Mouse (Mus musculus) heart, adult 18-20 months (tissue): ENCODE data around the gene 4933406M09Rik. TPM values are rescaled to one million over a fixed set of nuclear protein-coding genes. Genes with fewer than 3 reads are reported as not detected.

Source experiments
- DNase-seq, 2 experiments: peaks; one replicate each; pipeline ENCODE4 v3.0.0; 2021 to 2022; ENCODE audit warnings: mixed read lengths in 1 of 2
- total RNA-seq, 2 experiments: library from RNA; stranded (reverse); gene quantifications; 2 replicates each; pipeline ENCODE4 v1.2.3; 2021

Gene 4933406M09Rik
- total RNA-seq, 2 experiments from 2014 or later = not detected

GRCm38 (mm10) chr1:134433473-134433872 is 47.7 kb downstream of the 4933406M09Rik start:
- no peak for DNase-seq

GRCm38 (mm10) chr1:134435414-134435813 is 49.7 kb downstream of the 4933406M09Rik start:
- DNase-seq = no peak

- no peak for DNase-seq
These were observed 54.7 kb downstream of the 4933406M09Rik start for GRCm38 (mm10) chr1:134440437-134440836.

Other genes starting within 250 kb of the 4933406M09Rik start
- gene Chil1, start 203.8 kb upstream of the 4933406M09Rik start, total RNA-seq = 1 to 10 TPM in 1 of 2 experiments, under 1 TPM in 1; 0.42 to 1.0 TPM
- gene Mybph, start 192.5 kb upstream of the 4933406M09Rik start, total RNA-seq = not detected
- 10 to 100 TPM in 1 of 2 experiments, 1 to 10 TPM in 1; 7.1 to 12.8 TPM for gene Adora1, start 150.5 kb upstream of the 4933406M09Rik start, total RNA-seq
- gene Myog, start 96.0 kb upstream of the 4933406M09Rik start, total RNA-seq = not detected
- gene Ppfia4, start 53.0 kb upstream of the 4933406M09Rik start, total RNA-seq = 1 to 10 TPM; 1.1 to 1.5 TPM
- 10 to 100 TPM; 11.1 to 14.2 TPM for gene Tmem183a, start 24.0 kb upstream of the 4933406M09Rik start, total RNA-seq
- gene Cyb5r1, start 19.6 kb downstream of the 4933406M09Rik start, total RNA-seq = 10 to 100 TPM; 27.4 to 28.0 TPM
- gene Adipor1, start 29.4 kb downstream of the 4933406M09Rik start, total RNA-seq = 100 to 1,000 TPM; 126 to 129 TPM
- 10 to 100 TPM; 22.5 to 22.8 TPM for gene Klhl12, start 69.6 kb downstream of the 4933406M09Rik start, total RNA-seq
- gene Rabif, start 108.7 kb downstream of the 4933406M09Rik start, total RNA-seq = 1 to 10 TPM; 8.0 to 9.7 TPM
- not detected for gene Mgat4e, start 163.7 kb downstream of the 4933406M09Rik start, total RNA-seq
- gene Kdm5b, start 174.2 kb downstream of the 4933406M09Rik start, total RNA-seq = 10 to 100 TPM; 10.6 to 11.3 TPM